Mouse (Mus musculus): ENCODE measurements around the gene Hyal5. TPM values are rescaled to one million over a fixed set of nuclear protein-coding genes. Genes with fewer than 3 reads are reported as not detected.

Gene Hyal5
- not detected for total RNA-seq (2021)
- long read RNA-seq, experiment 1 = 0 reads
- long read RNA-seq, experiment 2 = 0 reads

DNA sequence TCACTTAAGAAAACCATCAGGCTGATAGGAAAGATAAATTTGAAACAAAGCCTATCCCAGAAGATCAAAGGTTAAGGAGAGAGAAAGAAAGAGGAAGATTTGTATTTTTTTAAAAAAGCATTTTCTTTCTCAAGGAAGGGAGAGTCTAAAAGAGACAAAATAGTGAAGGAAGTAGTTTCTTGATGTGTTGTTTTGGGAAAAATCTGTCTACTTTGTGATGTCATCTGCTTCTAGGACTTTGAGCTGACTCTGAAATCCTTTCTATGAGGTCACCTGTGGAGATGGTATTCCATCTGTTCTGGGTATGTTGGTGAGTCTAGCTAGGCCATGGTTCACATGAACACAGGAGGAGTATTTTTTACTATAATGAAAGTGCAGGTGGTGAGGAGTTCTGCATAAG lies at the start of gene Hyal5:
Hyal5 (plus strand) TSS at position 301 of the 400 bp plus-strand sequence.
- DNase-seq (ENCODE audit: extremely low spot score in 1 of 2, low spot score in 2 of 2) = no peak
- no peak within 1 kb of the TSS for H3K4me3 ChIP-seq
- intact Hi-C loops (cut with DNase I) = no loop called here
- no peak for TF ChIP-seq CTCF (IDR thresholded peaks at IDR 0.05)
- H3K27ac ChIP-seq = no peak within 1 kb of the TSS

DNA sequence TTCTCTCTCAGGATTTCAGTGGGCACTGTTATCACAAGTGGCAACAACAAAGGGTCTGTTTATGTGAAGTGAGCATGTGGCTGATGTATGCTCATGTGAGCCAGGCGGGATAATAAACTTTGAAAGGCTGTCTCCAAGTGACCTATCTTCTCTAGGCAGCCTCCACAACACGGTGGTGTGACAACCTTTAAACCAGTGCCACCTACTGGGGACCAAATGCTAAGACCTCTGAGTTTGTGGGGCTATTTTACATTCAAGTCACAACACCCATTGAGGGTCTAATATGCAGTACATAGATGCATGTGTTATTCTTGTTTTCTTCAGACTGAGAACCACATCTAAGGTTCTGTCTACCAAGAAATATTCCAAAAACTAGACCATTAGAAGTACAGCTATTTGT lies 35.7 kb upstream of the Hyal5 start:
- intact Hi-C loops (cut with DNase I) = no loop called here
- no peak for DNase-seq (ENCODE audit: extremely low spot score in 1 of 2, low spot score in 2 of 2)
- Histone ChIP-seq H3K27ac (no peak overlapping the region), H3K4me3 (no peak overlapping the region)
- no peak; the same call in 1 of the 2 replicates for TF ChIP-seq CTCF (IDR thresholded peaks at IDR 0.05)

DNA sequence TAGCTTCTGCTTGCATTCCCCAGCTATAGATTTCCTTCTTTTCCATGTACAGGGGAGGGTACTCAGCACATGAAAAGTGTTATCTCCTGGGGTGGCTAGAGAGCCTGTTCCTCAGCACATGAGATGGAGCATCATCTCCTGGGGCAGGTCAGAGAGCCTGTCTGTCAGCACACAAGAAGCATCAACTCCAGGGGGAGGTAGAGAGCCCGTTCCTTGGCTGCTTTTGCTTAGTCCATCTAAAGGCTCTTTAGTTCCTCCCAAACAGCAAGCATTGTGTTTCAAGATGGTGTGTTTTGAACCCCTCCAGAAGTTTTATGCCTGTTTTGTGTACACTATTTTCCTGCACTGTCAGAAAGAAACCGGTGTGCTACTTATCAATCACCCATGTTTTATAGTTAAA lies 2.5 kb downstream of the Hyal5 start:
- Histone ChIP-seq H3K4me3 (no peak overlapping the region), H3K27ac (no peak overlapping the region)
- peak; percentile 22 for TF ChIP-seq CTCF (IDR thresholded peaks at IDR 0.05)
- intact Hi-C loops (cut with DNase I) = no loop called here
- no peak for DNase-seq (ENCODE audit: extremely low spot score in 1 of 2, low spot score in 2 of 2)

DNA sequence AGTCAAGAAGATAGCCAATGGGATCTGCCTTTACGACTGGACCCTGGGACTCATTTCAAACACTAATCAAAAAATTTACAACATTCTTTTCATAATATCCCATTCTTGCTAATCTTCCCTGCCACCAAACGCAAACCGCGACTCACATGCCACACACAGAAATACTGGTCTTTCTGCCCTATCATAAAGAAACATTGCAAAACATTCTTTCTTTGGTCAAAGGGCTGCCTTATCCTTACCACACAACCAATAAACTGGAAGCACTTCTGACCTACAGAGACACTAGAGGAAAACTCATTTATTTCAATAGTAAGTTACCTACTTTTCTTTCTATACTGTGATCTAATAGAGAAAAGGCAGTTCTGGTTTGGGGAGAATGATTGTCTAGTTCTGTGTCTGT lies 5.9 kb downstream of the Hyal5 start:
- no peak for DNase-seq (ENCODE audit: extremely low spot score in 1 of 2, low spot score in 2 of 2)
- H3K27ac ChIP-seq = no peak overlapping the region
- no peak overlapping the region for H3K4me3 ChIP-seq
- no peak for TF ChIP-seq CTCF (IDR thresholded peaks at IDR 0.05)
- intact Hi-C loops (cut with DNase I) = no loop called here

DNA sequence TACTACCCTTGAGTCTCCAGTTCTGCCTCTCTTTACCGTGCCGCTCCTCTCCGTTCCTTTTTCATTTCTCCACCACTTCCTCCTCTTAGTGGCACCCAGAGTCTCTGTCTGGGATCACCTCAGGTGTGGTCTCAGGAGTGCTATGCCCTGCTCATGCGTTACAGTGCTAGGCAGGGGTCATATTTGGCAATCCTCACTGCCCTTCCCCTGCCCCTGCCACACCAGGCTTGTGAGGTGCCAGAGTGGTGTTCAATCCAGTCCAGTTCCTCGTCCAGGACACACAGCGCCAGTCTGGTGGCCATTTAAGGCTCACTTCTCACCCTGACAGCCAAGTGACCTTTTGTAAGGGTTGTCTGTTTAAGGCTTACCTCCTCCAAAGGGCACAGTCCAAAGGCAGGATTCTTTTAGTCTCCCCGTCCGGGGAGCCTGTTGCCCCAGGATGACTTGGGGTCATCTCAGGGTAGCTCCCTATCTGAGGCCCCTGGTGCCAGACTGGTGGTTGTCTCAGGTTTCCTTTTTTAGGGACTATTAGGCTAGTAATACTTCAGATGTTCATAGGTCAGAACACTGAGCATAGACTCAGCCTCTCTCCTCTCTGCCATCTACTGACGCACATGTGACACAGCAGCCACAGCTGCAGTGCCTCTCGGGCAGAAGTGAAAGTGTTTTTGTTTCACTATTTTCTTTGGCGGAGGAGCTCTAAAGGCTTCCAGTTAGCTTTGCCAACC lies 36.5 kb downstream of the Hyal5 start:
- intact Hi-C loops (cut with DNase I) = loop anchor here (5.0 kb wide), 1 partner anchor 172 kb away; no protein-coding TSS in a partner anchor
- TF ChIP-seq CTCF (IDR thresholded peaks at IDR 0.05) = peak; percentile 49
- peak; percentile 10 to 14 for DNase-seq (ENCODE audit: extremely low spot score in 1 of 2, low spot score in 2 of 2)
- H3K27ac ChIP-seq = no peak overlapping the region
- H3K4me3 ChIP-seq = no peak overlapping the region

DNA sequence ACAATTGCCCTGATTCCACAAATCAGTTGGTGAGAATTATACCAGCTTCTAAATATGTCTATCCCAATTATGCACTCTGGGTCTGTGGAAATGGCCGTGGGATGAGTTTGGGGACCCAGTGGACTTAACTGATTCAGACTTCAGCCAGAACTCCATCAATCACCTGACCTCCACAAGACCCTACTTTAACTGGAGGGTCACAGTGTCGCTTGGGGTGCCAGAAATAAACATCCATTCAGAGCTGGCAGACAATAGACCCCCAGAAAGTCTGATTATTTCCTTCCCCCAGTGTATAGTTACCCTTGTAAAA lies 37.0 kb downstream of the Hyal5 start:
- no peak for DNase-seq (ENCODE audit: extremely low spot score in 1 of 2, low spot score in 2 of 2)
- no peak for TF ChIP-seq CTCF (IDR thresholded peaks at IDR 0.05)
- H3K4me3 ChIP-seq = no peak overlapping the region
- no peak overlapping the region for H3K27ac ChIP-seq
- intact Hi-C loops (cut with DNase I) = loop anchor here (5.0 kb wide), 1 partner anchor 173 kb away; no protein-coding TSS in a partner anchor

DNA sequence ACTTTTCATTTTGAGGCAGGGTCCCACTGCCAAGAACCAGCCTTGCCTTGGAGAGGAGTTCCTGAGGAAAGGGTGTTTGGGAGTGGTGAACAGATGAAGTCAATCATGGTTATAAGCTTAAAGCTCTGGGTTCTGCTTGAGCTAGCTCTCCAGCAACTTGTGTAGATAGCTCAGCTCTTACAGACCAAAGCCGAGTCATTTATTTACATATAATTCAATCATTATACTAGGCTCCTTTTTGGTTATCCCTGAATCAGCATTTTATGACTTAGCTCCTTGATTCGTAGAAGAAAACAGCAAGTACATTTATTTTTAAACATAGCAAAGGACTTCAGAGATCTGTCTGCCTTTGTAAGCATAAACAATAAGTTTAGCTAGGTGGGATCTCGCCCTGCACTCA lies 47.3 kb downstream of the Hyal5 start:
- intact Hi-C loops (cut with DNase I) = no loop called here
- DNase-seq (ENCODE audit: extremely low spot score in 1 of 2, low spot score in 2 of 2) = no peak
- Histone ChIP-seq H3K4me3 (no peak overlapping the region), H3K27ac (no peak overlapping the region)
- no peak for TF ChIP-seq CTCF (IDR thresholded peaks at IDR 0.05)

DNA sequence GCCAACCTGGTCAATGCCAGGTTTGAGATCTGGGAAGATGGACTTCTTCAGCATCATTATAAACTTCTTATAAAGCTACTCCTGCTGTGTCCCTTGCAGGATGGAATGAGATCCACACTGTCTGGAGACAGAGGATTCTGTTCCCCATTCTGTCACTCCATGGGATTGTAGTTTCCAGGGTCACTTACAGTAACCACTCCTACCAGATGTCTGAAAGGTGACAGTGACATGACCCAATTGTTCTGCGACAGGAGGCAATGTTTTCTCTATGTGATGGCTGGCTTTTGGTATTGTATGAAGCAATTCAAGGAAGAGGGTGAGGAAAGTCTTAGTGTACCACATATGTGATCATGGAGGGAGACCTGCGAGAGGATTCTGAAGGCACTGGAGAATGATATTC lies 50.0 kb downstream of the Hyal5 start:
- H3K4me3 ChIP-seq = no peak overlapping the region
- DNase-seq (ENCODE audit: extremely low spot score in 1 of 2, low spot score in 2 of 2) = no peak
- intact Hi-C loops (cut with DNase I) = no loop called here
- no peak overlapping the region for H3K27ac ChIP-seq
- TF ChIP-seq CTCF (IDR thresholded peaks at IDR 0.05) = no peak

DNA sequence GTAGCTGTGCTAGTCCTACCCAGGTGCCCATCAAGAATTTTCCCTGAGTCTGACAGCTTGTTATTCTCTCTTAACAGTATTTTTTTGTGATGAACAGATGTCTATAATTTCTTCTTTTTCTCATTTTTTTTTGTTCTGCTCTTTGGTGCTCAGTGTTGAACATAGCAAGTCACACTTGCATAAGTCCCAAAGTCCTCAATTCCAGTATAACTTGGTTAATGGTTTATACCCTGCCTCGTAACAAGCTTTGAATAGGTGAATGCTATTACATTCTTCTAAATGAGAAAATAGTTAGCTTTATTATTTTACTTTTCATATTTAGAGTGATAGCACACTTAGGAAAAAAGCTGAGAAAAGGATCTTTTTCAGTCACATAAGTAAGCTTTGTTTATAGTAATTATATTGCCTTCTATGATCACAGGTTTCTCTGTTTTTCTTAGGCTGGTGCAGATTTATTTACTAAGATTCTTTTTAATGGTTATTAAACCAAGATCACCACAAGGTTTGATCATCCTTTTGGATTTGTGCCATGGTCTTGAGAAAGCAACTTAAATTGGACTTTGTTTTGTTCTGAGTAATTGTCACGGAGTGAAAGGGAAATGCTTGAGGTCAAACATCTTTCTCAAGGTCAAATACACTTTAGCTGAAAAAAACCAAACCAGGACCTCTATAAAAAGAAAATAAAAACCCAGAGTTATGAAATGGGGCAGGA lies 52.4 kb downstream of the Hyal5 start:
- no peak for TF ChIP-seq CTCF (IDR thresholded peaks at IDR 0.05)
- DNase-seq (ENCODE audit: extremely low spot score in 1 of 2, low spot score in 2 of 2) = no peak
- intact Hi-C loops (cut with DNase I) = no loop called here
- Histone ChIP-seq H3K4me3 (no peak overlapping the region), H3K27ac (no peak overlapping the region)

DNA sequence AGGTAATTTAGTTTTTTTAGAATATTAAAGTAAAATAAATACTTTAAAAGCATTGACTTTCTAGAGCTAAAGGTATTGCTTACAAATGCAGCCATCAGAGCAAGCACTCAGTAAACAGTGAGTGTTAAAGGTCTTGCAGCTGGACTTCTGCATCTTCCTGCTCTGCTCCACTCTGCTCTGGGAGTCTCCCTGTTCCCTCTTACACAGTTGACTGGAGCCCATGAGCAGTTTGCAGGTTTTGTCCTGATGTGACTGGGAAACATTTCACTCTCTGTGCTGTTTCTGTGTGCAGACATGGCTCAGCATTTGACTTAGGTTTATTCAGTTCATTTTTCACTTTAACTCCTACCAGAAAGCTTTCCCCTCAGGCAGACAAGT lies 52.9 kb downstream of the Hyal5 start:
- no peak for DNase-seq (ENCODE audit: extremely low spot score in 1 of 2, low spot score in 2 of 2)
- H3K4me3 ChIP-seq = no peak overlapping the region
- H3K27ac ChIP-seq = no peak overlapping the region
- intact Hi-C loops (cut with DNase I) = no loop called here
- TF ChIP-seq CTCF (IDR thresholded peaks at IDR 0.05) = no peak

DNA sequence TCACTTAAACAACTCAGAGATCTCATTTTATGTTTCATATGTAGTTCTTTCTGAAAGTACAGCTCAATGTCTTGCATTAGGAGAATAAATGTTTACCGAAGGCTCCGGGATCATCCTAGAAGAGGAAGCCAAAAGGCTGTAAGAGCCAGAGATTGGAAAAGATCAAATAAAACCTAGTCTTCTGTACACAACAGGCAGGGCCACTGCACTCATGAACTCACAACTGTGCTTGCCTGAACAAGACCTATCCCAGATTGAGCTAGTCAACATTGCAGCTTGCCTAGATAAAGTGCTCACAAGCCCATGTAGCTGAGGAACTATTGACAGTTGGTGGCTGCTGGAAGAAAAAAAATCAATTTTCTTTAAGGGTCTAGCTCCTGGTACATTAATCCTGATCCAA lies 55.8 kb downstream of the Hyal5 start:
- no peak for DNase-seq (ENCODE audit: extremely low spot score in 1 of 2, low spot score in 2 of 2)
- no peak for TF ChIP-seq CTCF (IDR thresholded peaks at IDR 0.05)
- Histone ChIP-seq H3K4me3 (no peak overlapping the region), H3K27ac (no peak overlapping the region)
- intact Hi-C loops (cut with DNase I) = no loop called here

DNA sequence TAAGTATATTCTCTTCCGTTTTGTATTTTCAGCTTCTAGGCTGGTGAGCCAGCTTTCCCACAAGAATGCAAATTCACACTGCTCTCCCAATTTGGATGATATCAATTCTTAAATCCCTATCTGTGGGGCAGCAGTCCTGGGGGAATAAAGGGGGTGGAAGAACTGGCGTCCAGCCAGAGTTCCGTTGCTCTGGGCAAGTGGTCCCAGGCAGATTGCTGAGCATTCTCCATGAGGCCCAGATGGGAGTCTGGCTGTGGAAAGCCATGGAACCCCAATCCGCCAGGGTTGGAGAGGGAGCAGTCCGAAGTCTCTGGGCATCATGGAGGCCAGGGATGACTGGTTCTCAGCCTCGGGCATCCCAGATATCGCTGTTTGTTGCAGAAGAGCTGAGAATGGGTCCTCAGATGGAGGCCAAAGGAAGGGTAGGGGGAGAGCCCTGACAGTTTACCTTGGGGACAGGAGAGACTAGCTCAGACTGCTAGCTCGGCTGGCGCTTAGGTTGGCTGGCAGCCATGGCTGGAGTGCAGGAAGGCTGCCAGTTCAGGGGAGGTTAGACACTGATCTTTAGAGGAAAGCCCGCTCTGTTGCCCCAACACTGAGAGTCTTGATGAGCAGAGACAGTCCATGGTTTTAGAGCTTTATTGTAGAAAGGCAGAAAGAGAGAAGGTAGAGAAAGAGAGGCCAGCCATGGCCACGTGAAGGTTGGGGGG lies 67.4 kb downstream of the Hyal5 start:
- TF ChIP-seq CTCF (IDR thresholded peaks at IDR 0.05) = no peak
- no peak overlapping the region for H3K4me3 ChIP-seq
- no peak for DNase-seq (ENCODE audit: extremely low spot score in 1 of 2, low spot score in 2 of 2)
- intact Hi-C loops (cut with DNase I) = no loop called here
- no peak overlapping the region for H3K27ac ChIP-seq

Other genes with a start within 250 kb of the Hyal5 start
- 100 to 1,000 TPM; 123 to 124 TPM for gene Wasl, start 193.0 kb upstream of the Hyal5 start, total RNA-seq (2021)
- not detected for gene Hyal6, start 124.8 kb upstream of the Hyal5 start, total RNA-seq (2021)
- not detected for gene Hyal4, start 109.7 kb upstream of the Hyal5 start, total RNA-seq (2021)
- not detected for gene Spam1, start 66.8 kb upstream of the Hyal5 start, total RNA-seq (2021)
- 10 to 100 TPM; 38.9 to 44.8 TPM for gene Tmem229a, start 98.3 kb downstream of the Hyal5 start, total RNA-seq (2021)